In genomic region chr2:71719387-71720034, GRCm38 (mm10) we compare ENCODE assay signal across 9 mouse cellular contexts. TPM values are rescaled to one million over a fixed set of nuclear protein-coding genes. Genes with fewer than 3 reads are reported as not detected.
DNase-seq lines count a peak whose midpoint lies in the region; ATAC-seq lines count a peak whose summit lies in the region.
"Had no signal": no experiment of that assay in that cellular context is flagged by ENCODE, and none has a peak within 500 bp of the region (broad histone marks: within the 10 kb centered on the region; RNA-seq: fewer than 3 reads in every experiment).

No protein-coding gene starts in this region.

- 64% methylated on average over 5 of the region's 5 CpGs for WGBS in kidney, embryonic 14.5 days
- 73% methylated on average over 5 of the region's 5 CpGs for WGBS in embryonic facial prominence, embryonic 10.5 days
- WGBS in midbrain, embryonic 14.5 days: 58% methylated on average over 5 of the region's 5 CpGs

- H3K9ac ChIP-seq in kidney, embryonic 14.5 days (ENCODE audit: low read depth, low read length): no peak overlapping the region
- H3K9ac ChIP-seq in midbrain, embryonic 14.5 days (replicated peaks; ENCODE audit: low read length): no peak overlapping the region

- DNase-seq in adrenal gland, postnatal 10 days: peak; percentile 31
- no peak for DNase-seq in adrenal gland, adult (ENCODE audit: inconsistent age in 2 of 2, low spot score in 1 of 2)
- peak; percentile 7 to 22 for DNase-seq in kidney, postnatal 36 days
- no peak for DNase-seq in embryonic facial prominence, embryonic 10.5 days (ENCODE audit: low spot score)
- peak; percentile 54 for DNase-seq in midbrain, embryonic 14.5 days
- no peak for DNase-seq in spleen, adult 18-20 months

- no peak for ATAC-seq in kidney, embryonic 14.5 days (ENCODE audit: low FRiP score, low TSS enrichment)
- no peak for ATAC-seq in midbrain, embryonic 14.5 days (ENCODE audit: low FRiP score, low TSS enrichment)
- ATAC-seq in CD4-positive, CD25-positive, alpha-beta regulatory T cell, adult 4 months: no peak

- H3K36me3 ChIP-seq in kidney, embryonic 14.5 days (ENCODE audit: control insufficient read depth, insufficient read depth, low read length): no peaks in the 10 kb centered on the region
- no peaks in the 10 kb centered on the region for H3K36me3 ChIP-seq in embryonic facial prominence, embryonic 10.5 days (replicated peaks)
- H3K36me3 ChIP-seq in midbrain, embryonic 14.5 days (ENCODE audit: control insufficient read depth, insufficient read depth, low read length): no peaks in the 10 kb centered on the region

- no peak overlapping the region for H3K4me3 ChIP-seq in kidney, embryonic 14.5 days (ENCODE audit: low read length)
- H3K4me3 ChIP-seq in embryonic facial prominence, embryonic 10.5 days: no peak overlapping the region
- no peak overlapping the region for H3K4me3 ChIP-seq in midbrain, embryonic 14.5 days (replicated peaks; ENCODE audit: low read depth, low read length)

- no peak overlapping the region for H3K4me2 ChIP-seq in kidney, embryonic 14.5 days (replicated peaks; ENCODE audit: low read depth, low read length)
- H3K4me2 ChIP-seq in midbrain, embryonic 14.5 days (ENCODE audit: low read length): no peak overlapping the region
- H3K4me2 ChIP-seq: liver, embryonic 11.5 days had no signal

- H3K9me3 ChIP-seq in kidney, embryonic 14.5 days (ENCODE audit: control insufficient read depth, low read length): no peaks in the 10 kb centered on the region
- no peaks in the 10 kb centered on the region for H3K9me3 ChIP-seq in embryonic facial prominence, embryonic 10.5 days
- H3K9me3 ChIP-seq in midbrain, embryonic 14.5 days (ENCODE audit: control insufficient read depth, low read length): no peaks in the 10 kb centered on the region

- no peaks in the 10 kb centered on the region for H3K27me3 ChIP-seq in kidney, embryonic 14.5 days (ENCODE audit: control insufficient read depth, insufficient read depth, low read length)
- H3K27me3 ChIP-seq in embryonic facial prominence, embryonic 10.5 days (replicated peaks; ENCODE audit: low read depth, poor library complexity, severe bottlenecking): no peaks in the 10 kb centered on the region
- H3K27me3 ChIP-seq in midbrain, embryonic 14.5 days (ENCODE audit: control insufficient read depth, insufficient read depth, low read length): no peaks in the 10 kb centered on the region

- H3K4me1 ChIP-seq in kidney, embryonic 14.5 days (ENCODE audit: control insufficient read depth, insufficient read depth, low read length): no peaks in the 10 kb centered on the region
- peaks cover 12% of the 10 kb centered on the region for H3K4me1 ChIP-seq in embryonic facial prominence, embryonic 10.5 days
- H3K4me1 ChIP-seq in midbrain, embryonic 14.5 days (ENCODE audit: control insufficient read depth, insufficient read depth, low read length): no peaks in the 10 kb centered on the region

- H3K27ac ChIP-seq in kidney, embryonic 14.5 days (ENCODE audit: low read depth, low read length): no peak overlapping the region
- peak overlapping the region; percentile 31; the same call in 1 of the 2 replicates for H3K27ac ChIP-seq in embryonic facial prominence, embryonic 10.5 days (replicated peaks)
- H3K27ac ChIP-seq in midbrain, embryonic 14.5 days (replicated peaks; ENCODE audit: low read depth, low read length): peak overlapping the region; percentile 6; the same call in 1 of the 2 replicates

RNA-seq across cellular contexts. Expression of gene Itga6, which starts 25.9 kb away (rescaled TPM):
- 100 to 1,000 TPM; 145 to 179 TPM for total RNA-seq in adrenal gland, postnatal 10 days (2021)
- polyA plus RNA-seq in kidney, embryonic 14.5 days (2014; fragmentation: Nextera tagmentation; extraction: Ambion mirVana): 65.6 and 95.8 TPM in 2 replicates
- 30.7 and 31.6 TPM in 2 replicates for polyA plus RNA-seq in embryonic facial prominence, embryonic 10.5 days (2016; fragmentation: Nextera tagmentation; extraction: Ambion mirVana)
- polyA plus RNA-seq in midbrain, embryonic 14.5 days (2014; fragmentation: Nextera tagmentation; extraction: Ambion mirVana): 15.9 and 21.6 TPM in 2 replicates
- 10 to 100 TPM; 49.6 to 77.1 TPM for polyA plus RNA-seq in CD4-positive, CD25-positive, alpha-beta regulatory T cell, adult 4 months (2017; shearing (Covaris generic))

Comparison
In these comparisons a context has a peak if more than half of its experiments do, and no peak if none do; other contexts are left out.
1. DNase-seq: peak in adrenal gland, postnatal 10 days (single experiment), kidney, postnatal 36 days (2 of 2) and midbrain, embryonic 14.5 days (single experiment); none in adrenal gland, adult (0 of 2), embryonic facial prominence, embryonic 10.5 days (single experiment) and spleen, adult 18-20 months (0 of 2).